ENCODE assay signal across 8 mouse cellular contexts in the genomic region with DNA sequence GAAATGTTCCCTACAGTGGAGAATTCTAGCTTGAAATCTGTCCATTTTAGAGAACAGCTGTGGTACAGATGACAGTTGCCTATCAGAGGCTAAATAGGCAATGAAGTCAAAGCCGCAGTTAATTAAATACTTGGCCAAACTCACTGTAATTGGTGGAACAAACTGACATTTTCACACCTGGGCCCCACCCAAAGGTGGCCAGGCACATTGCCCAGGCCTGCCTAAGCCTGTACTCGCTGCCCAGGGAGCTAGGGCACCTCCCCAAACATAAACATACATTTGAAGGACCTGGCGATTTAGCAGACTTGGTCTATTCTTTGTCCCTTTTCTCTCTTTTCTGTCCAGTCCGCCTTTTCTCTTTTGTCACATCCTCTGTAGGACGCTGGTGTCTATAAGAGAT. TPM values are rescaled to one million over a fixed set of nuclear protein-coding genes. Genes with fewer than 3 reads are reported as not detected.
DNase-seq lines count a peak whose midpoint lies in the region; ATAC-seq lines count a peak whose summit lies in the region.

A gene (plus strand): TSS at position 276 of the 400 bp plus-strand sequence.

- no peaks in the 10 kb centered on the region for H3K9me3 ChIP-seq in hindbrain, embryonic 16.5 days (ENCODE audit: control insufficient read depth, low read length)
- no peaks in the 10 kb centered on the region for H3K9me3 ChIP-seq in lung, embryonic 15.5 days

- peak within 1 kb of the TSS; percentile 78 for H3K27ac ChIP-seq in hindbrain, embryonic 16.5 days (ENCODE audit: low read depth, low read length)
- H3K27ac ChIP-seq in lung, embryonic 15.5 days: peak within 1 kb of the TSS; percentile 82

- H3K27me3 ChIP-seq in hindbrain, embryonic 16.5 days (replicated peaks; ENCODE audit: control insufficient read depth, insufficient read depth, low read length): no peaks in the 10 kb centered on the region
- H3K27me3 ChIP-seq in lung, embryonic 15.5 days: no peaks in the 10 kb centered on the region

- peak within 1 kb of the TSS; percentile 65 for H3K4me3 ChIP-seq in hindbrain, embryonic 16.5 days (ENCODE audit: low read length)
- H3K4me3 ChIP-seq in lung, embryonic 15.5 days: peak within 1 kb of the TSS; percentile 66

- peaks cover 18% of the 10 kb centered on the region for H3K36me3 ChIP-seq in hindbrain, embryonic 16.5 days (ENCODE audit: control insufficient read depth, insufficient read depth, low read length)
- peaks cover 37% of the 10 kb centered on the region for H3K36me3 ChIP-seq in lung, embryonic 15.5 days

- WGBS in hindbrain, embryonic 16.5 days: 23% methylated on average over 5 of the region's 5 CpGs
- 27% methylated on average over 5 of the region's 5 CpGs for WGBS in lung, embryonic 15.5 days

- no peak for ATAC-seq in hindbrain, embryonic 16.5 days
- no peak for ATAC-seq in lung, embryonic 15.5 days (ENCODE audit: borderline replicate concordance, extremely low read depth, low FRiP score, low TSS enrichment)

- H3K4me2 ChIP-seq in hindbrain, embryonic 16.5 days (ENCODE audit: low read length): peak within 1 kb of the TSS; percentile 85
- H3K4me2 ChIP-seq in lung, embryonic 15.5 days: peak within 1 kb of the TSS; percentile 90

- peaks cover 17% of the 10 kb centered on the region for H3K4me1 ChIP-seq in hindbrain, embryonic 16.5 days (ENCODE audit: control insufficient read depth, insufficient read depth, low read depth, low read length)
- peaks cover 17% of the 10 kb centered on the region for H3K4me1 ChIP-seq in lung, embryonic 15.5 days

- DNase-seq in lung, adult 18-20 months: peak; percentile 50 to 64
- no peak for DNase-seq in lung, postnatal 14 days
- peak; percentile 24 to 28 for DNase-seq in cerebellum, postnatal 14 days
- DNase-seq in frontal cortex, postnatal 14 days (ENCODE audit: low spot score in 2 of 2): no peak
- no peak for DNase-seq in right cerebral cortex, adult 18-20 months
- DNase-seq in right cerebral cortex, postnatal 4 days: no peak

- H3K9ac ChIP-seq in hindbrain, embryonic 16.5 days (ENCODE audit: low read depth, low read length): peak within 1 kb of the TSS; percentile 70
- peak within 1 kb of the TSS; percentile 61 for H3K9ac ChIP-seq in lung, embryonic 15.5 days

RNA-seq across cellular contexts. Expression of the gene that starts here (rescaled TPM):
- 4.0 and 5.6 TPM in 2 replicates for polyA plus RNA-seq in hindbrain, embryonic 16.5 days (2015; fragmentation: Nextera tagmentation; extraction: Ambion mirVana)
- polyA plus RNA-seq in lung, embryonic 15.5 days (2015; fragmentation: Nextera tagmentation; extraction: Ambion mirVana): 6.3 and 9.1 TPM in 2 replicates

Comparison
In these comparisons a context has a peak if more than half of its experiments do, and no peak if none do; other contexts are left out.
1. DNase-seq: peak in lung, adult 18-20 months (2 of 2) and cerebellum, postnatal 14 days (2 of 2); none in lung, postnatal 14 days (single experiment), frontal cortex, postnatal 14 days (0 of 2), right cerebral cortex, adult 18-20 months (single experiment) and right cerebral cortex, postnatal 4 days (single experiment).